Mouse (Mus musculus) heart, adult 2 months (tissue): ENCODE results near the gene Bscl2. TPM values are rescaled to one million over a fixed set of nuclear protein-coding genes. Genes with fewer than 3 reads are reported as not detected.
"Not testable (repeated sequence)": the region's sequence is repeated elsewhere in the genome, so short reads cannot be mapped to it uniquely, and the experiment has no call there.

Source experiments
- DNase-seq, 2 experiments: peaks; one replicate each; pipeline ENCODE4 v3.0.0; 2021
- H3K27ac ChIP-seq: fragments of 200-600 bp; 2 replicates; pipeline ENCODE4 v1.8.1; 2022
- H3K27me3 ChIP-seq: fragments of 200-500 bp; 2 replicates; pipeline ENCODE4 v1.6.1; 2012; ENCODE audit warnings: mild to moderate bottlenecking, low read length, inconsistent platforms, mixed read lengths; ENCODE audit not compliant: control insufficient read depth, insufficient read depth
- H3K36me3 ChIP-seq: fragments of 200-500 bp; 2 replicates; pipeline ENCODE4 v1.6.1; 2012; ENCODE audit warnings: low read length, inconsistent platforms; ENCODE audit not compliant: control insufficient read depth, insufficient read depth
- H3K4me1 ChIP-seq: fragments of 200-500 bp; 2 replicates; pipeline ENCODE4 v1.6.1; 2011; ENCODE audit warnings: low read length; ENCODE audit not compliant: control insufficient read depth, insufficient read depth
- H3K4me3 ChIP-seq: fragments of 200-600 bp; 2 replicates; pipeline ENCODE4 v1.8.1; 2022
- H3K79me2 ChIP-seq: fragments of 200-500 bp; replicated peaks from 2 replicates; pipeline ENCODE4 v1.6.1; 2012; ENCODE audit warnings: mild to moderate bottlenecking, inconsistent platforms, low read length, moderate library complexity, mixed read lengths; ENCODE audit not compliant: control insufficient read depth, insufficient read depth
- H3K9ac ChIP-seq: fragments of 200-500 bp; 2 replicates; pipeline ENCODE4 v1.6.1; 2012; ENCODE audit warnings: low read depth, mild to moderate bottlenecking, control low read depth, inconsistent platforms, low read length, mixed read lengths
- CTCF ChIP-seq: fragments of 200-600 bp; IDR thresholded peaks from 2 replicates; pipeline ENCODE4 v1.8.1; 2022; ENCODE audit warnings: antibody characterized with exemption, mild to moderate bottlenecking, moderate library complexity
- EP300 ChIP-seq: fragments of 200-500 bp; IDR thresholded peaks from 2 replicates; pipeline ENCODE4 v1.6.1; 2011; ENCODE audit warnings: low read depth, low read length, control low read depth; ENCODE audit not compliant: insufficient read depth
- POLR2A ChIP-seq: fragments of 200-500 bp; IDR thresholded peaks from 2 replicates; pipeline ENCODE4 v1.6.1; 2011; ENCODE audit warnings: mild to moderate bottlenecking, low read depth, low read length, control low read depth; ENCODE audit not compliant: insufficient read depth
- WGBS: fragments of 180-500 bp; shearing (Covaris S2); methylation state at CpG from one replicate; pipeline ENCODE4 v1.1.7; 2018; 5-methylcytosine and 5-hydroxymethylcytosine counted together
- intact Hi-C: fragments of 180-260 bp; cut with DNase I; formaldehyde crosslinking; loops from one replicate; pipeline ENCODE4 v1.15.1; 2025
- polyA plus RNA-seq: library from polyadenylated mRNA; depleted of rRNA; stranded (reverse); fragments of >200 nt; gene quantifications from 2 replicates; pipeline ENCODE4 v1.2.3, GENCODE M21; 2012
- total RNA-seq, 2 experiments: library from RNA; stranded (reverse); gene quantifications; 2 replicates each; pipeline ENCODE4 v1.2.3; 2021

Gene Bscl2
- total and polyA plus RNA-seq, 3 experiments, result 22.6 to 67.7 (median 23.5) TPM

DNA sequence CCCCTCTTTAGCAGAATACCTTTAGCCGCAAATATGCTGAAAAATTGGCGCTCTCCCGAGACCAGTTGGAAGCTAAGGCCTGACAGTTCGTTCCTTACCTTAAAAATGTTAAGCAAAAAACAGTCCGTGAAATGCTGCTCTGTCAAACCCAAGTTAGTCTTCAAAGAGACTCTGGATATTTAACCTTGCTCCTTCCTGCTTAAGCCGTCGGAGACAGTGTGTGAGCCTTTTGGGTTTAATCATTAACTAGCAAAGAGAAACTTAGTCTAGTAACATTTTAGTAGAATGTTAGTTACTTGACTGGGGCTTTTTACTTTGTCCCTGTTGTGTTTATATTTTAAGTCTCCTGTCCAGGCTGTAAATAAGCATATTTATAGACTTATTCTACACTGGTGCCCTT lies 16.1 kb upstream of the Bscl2 start:
- peaks cover 7% of the 10 kb centered on the region for H3K4me1 ChIP-seq
- no peak for DNase-seq
- TF ChIP-seq CTCF, result no peak
- TF ChIP-seq EP300, result no peak
- no peak for TF ChIP-seq POLR2A
- intact Hi-C loops, result loop anchor here (5.0 kb wide), 1 partner anchor 76 kb away; the partner anchor contains the start of gene Ganab
- peaks cover 31% of the 10 kb centered on the region for H3K36me3 ChIP-seq
- H3K9ac ChIP-seq, result peak overlapping the region; percentile 93
- peaks cover 1% of the 10 kb centered on the region; the same call in 1 of the 2 replicates for H3K79me2 ChIP-seq
- peak overlapping the region; percentile 97 for H3K27ac ChIP-seq
- H3K27me3 ChIP-seq, result no peaks in the 10 kb centered on the region
- under 1% methylated on average over 7 of the region's 7 CpGs for WGBS
- H3K4me3 ChIP-seq, result peak overlapping the region; percentile 86

GRCm38 (mm10) chr19:8822696-8823095 lies 14.6 kb upstream of the Bscl2 start:
- TF ChIP-seq CTCF (no peak), EP300 (no peak), POLR2A (no peak)
- no peak overlapping the region for H3K9ac ChIP-seq
- DNase-seq, result no peak
- H3K36me3 ChIP-seq, result peaks cover 42% of the 10 kb centered on the region
- intact Hi-C loops, result loop anchor here (2.0 to 5.0 kb wide), 2 partner anchors 14 to 75 kb away; partner anchors contain the start of genes Bscl2 and Ganab
- H3K4me1 ChIP-seq, result peaks cover 7% of the 10 kb centered on the region
- H3K27ac ChIP-seq, result no peak overlapping the region
- WGBS, result 40% methylated on average over 8 of the region's 8 CpGs
- 0 out of 2 replicates have a peak, but pooled peaks cover 2% of the 10 kb centered on the region for H3K79me2 ChIP-seq
- H3K4me3 ChIP-seq, result peak overlapping the region; percentile 86; the same call in 1 of the 2 replicates
- no peaks in the 10 kb centered on the region for H3K27me3 ChIP-seq

- no peak within 1 kb of the TSS for H3K9ac ChIP-seq
- intact Hi-C loops, result no loop called here
- H3K36me3 ChIP-seq, result peaks cover 35% of the 10 kb centered on the region
- 80% methylated on average over 8 of the region's 8 CpGs for WGBS
- peaks cover 2% of the 10 kb centered on the region; the same call in 1 of the 2 replicates for H3K79me2 ChIP-seq
- DNase-seq, result no peak
- no peaks in the 10 kb centered on the region for H3K4me1 ChIP-seq
- no peak within 1 kb of the TSS for H3K4me3 ChIP-seq
- TF ChIP-seq POLR2A (no peak), CTCF (no peak), EP300 (no peak)
- no peaks in the 10 kb centered on the region for H3K27me3 ChIP-seq
- H3K27ac ChIP-seq, result no peak within 1 kb of the TSS
Measured at GRCm38 (mm10) chr19:8829660-8830059, 7.6 kb upstream of the Bscl2 start, which contains the start of gene AC129217.1. Gene AC129217.1, plus strand, starts transcription at chr19:8829773.

GRCm38 (mm10) chr19:8830664-8831063 lies 6.6 kb upstream of the Bscl2 start:
- WGBS, result 82% methylated on average over 8 of the region's 8 CpGs
- no peak for TF ChIP-seq EP300
- no peak overlapping the region for H3K27ac ChIP-seq
- H3K36me3 ChIP-seq, result peaks cover 34% of the 10 kb centered on the region
- no peak for DNase-seq
- intact Hi-C loops, result no loop called here
- H3K79me2 ChIP-seq, result peaks cover 2% of the 10 kb centered on the region; the same call in 1 of the 2 replicates
- H3K9ac ChIP-seq, result no peak overlapping the region
- H3K27me3 ChIP-seq, result no peaks in the 10 kb centered on the region
- no peak overlapping the region for H3K4me3 ChIP-seq
- no peaks in the 10 kb centered on the region for H3K4me1 ChIP-seq

DNA sequence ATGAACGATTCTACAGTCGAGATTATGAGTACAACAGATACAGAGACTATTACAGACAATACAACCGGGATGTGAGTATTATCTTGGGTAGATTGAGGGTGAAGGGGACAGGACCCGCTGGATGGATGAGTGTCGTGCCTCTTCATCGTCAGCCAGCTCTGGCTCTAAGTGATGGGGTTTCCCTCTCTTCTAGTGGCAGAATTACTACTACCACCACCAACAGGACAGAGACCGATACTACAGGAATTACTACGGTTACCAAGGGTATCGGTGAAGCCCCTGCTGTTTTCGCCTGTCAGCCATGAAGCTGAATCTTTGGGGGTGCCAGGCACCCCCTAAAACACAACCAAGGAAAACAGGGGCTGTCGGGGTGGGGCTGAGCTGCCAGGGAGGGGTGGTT lies 6.0 kb upstream of the Bscl2 start:
- H3K4me1 ChIP-seq, result no peaks in the 10 kb centered on the region
- H3K27ac ChIP-seq, result no peak overlapping the region
- TF ChIP-seq EP300 (no peak), CTCF (no peak)
- H3K9ac ChIP-seq, result no peak overlapping the region
- WGBS, result 84% methylated on average over 11 of the region's 11 CpGs
- intact Hi-C loops, result no loop called here
- DNase-seq, result no peak
- H3K4me3 ChIP-seq, result no peak overlapping the region
- peaks cover 28% of the 10 kb centered on the region for H3K36me3 ChIP-seq
- H3K79me2 ChIP-seq, result peaks cover 2% of the 10 kb centered on the region; the same call in 1 of the 2 replicates
- H3K27me3 ChIP-seq, result no peaks in the 10 kb centered on the region

- TF ChIP-seq POLR2A (0 out of 2 replicates have a peak, but pooled peaks have one; percentile 8), EP300 (no peak)
- DNase-seq, result no peak
- H3K9ac ChIP-seq, result no peak overlapping the region
- no peaks in the 10 kb centered on the region for H3K79me2 ChIP-seq
- H3K4me1 ChIP-seq, result no peaks in the 10 kb centered on the region; the same call in 1 of the 2 replicates
- no peaks in the 10 kb centered on the region for H3K27me3 ChIP-seq
- H3K4me3 ChIP-seq, result no peak overlapping the region
- intact Hi-C loops, result no loop called here
- H3K27ac ChIP-seq, result no peak overlapping the region
- peaks cover 18% of the 10 kb centered on the region for H3K36me3 ChIP-seq
- WGBS, result 84% methylated on average over 4 of the region's 4 CpGs
Measured at GRCm38 (mm10) chr19:8832971-8833370, 4.3 kb upstream of the Bscl2 start.

- not testable (repeated sequence) for H3K36me3 ChIP-seq, H3K79me2 ChIP-seq, H3K27ac ChIP-seq, H3K4me3 ChIP-seq, H3K27me3 ChIP-seq, H3K4me1 ChIP-seq, H3K9ac ChIP-seq, DNase-seq
- intact Hi-C loops, result loop anchor here (2.0 kb wide), 1 partner anchor 14 kb away; no protein-coding TSS in a partner anchor
- WGBS, result 97% methylated on average over 10 of the region's 10 CpGs
Measured at GRCm38 (mm10) chr19:8836327-8836726, 940 bp upstream of the Bscl2 start.
